Mouse (Mus musculus) heart, adult 2 months (tissue): Measurements from ENCODE around the gene Fam189a1.

Experiments
- CTCF ChIP-seq: fragments of 200-600 bp; IDR thresholded peaks from 2 replicates; pipeline ENCODE4 v1.8.1; 2022; ENCODE audit warnings: antibody characterized with exemption, mild to moderate bottlenecking, moderate library complexity
- EP300 ChIP-seq: fragments of 200-500 bp; IDR thresholded peaks from 2 replicates; pipeline ENCODE4 v1.6.1; 2011; ENCODE audit warnings: low read depth, low read length, control low read depth; ENCODE audit not compliant: insufficient read depth

DNA sequence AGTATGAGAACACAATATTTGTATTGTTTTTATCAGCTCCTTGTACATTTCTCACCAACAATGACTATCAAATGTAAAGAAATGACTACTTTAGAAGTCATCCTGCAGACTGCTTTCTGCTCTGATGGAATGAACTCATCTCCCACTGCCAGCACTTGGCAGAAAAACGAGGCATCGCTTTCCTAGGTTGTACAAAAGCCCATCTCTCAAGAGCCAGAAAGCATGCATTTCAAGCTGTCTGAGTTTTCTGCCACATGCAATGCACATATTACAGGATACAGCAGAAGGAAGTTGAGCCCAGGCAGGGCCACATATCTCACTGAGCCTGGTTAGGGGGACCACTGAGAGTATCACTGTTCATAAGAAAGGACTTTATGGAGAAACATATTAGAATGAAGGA lies 256.1 kb downstream of the Fam189a1 start:
- no peak for TF ChIP-seq CTCF
- no peak for TF ChIP-seq EP300
